Comparison of ENCODE assay signal across 9 mouse cellular contexts in the genomic region with DNA sequence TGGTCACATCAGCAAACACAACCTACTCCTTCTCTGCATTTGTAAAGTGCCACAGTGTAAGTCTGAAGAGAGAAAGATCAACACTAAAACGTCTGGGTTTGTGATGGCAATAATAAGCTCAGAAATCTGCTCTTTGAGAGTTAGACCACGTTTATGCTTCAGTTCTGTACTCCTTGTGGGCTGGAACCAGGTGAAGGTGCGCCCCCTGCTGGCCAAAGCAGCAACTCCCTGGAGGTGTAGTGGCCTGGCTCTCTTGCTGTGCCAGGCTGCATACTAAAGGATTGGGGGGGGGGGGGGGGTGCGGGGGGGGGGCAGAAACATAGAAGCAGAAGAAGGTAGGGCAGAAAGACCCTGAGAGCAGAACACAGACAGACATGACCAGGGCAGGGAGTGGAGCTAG. TPM values are rescaled to one million over a fixed set of nuclear protein-coding genes. Genes with fewer than 3 reads are reported as not detected.
DNase-seq lines count a peak whose midpoint lies in the region; ATAC-seq and TF ChIP-seq lines count a peak whose summit lies in the region.
"Had no signal": no experiment of that assay in that cellular context is flagged by ENCODE, and none has a peak within 500 bp of the region (broad histone marks: within the 10 kb centered on the region; RNA-seq: fewer than 3 reads in every experiment).

No protein-coding gene starts in this region.

- no peak overlapping the region for H3K9ac ChIP-seq in hindbrain, postnatal 0 days (replicated peaks; ENCODE audit: low read length)

- no peak overlapping the region for H3K27ac ChIP-seq in hindbrain, postnatal 0 days

- peak; percentile 71 for TF ChIP-seq CTCF in hindbrain, postnatal 0 days (IDR thresholded peaks at IDR 0.05; ENCODE audit: low read depth)

- no peak overlapping the region for H3K4me2 ChIP-seq in hindbrain, postnatal 0 days (ENCODE audit: low read depth, low read length)

- peak; percentile 65 for DNase-seq in adipocyte (ENCODE audit: low spot score)
- DNase-seq in gastrocnemius, postnatal 10 days, result peak; percentile 53
- DNase-seq in hindbrain, postnatal 0 days (ENCODE audit: low spot score), result peak; percentile 68
- DNase-seq in left cerebral cortex, adult 18-20 months (ENCODE audit: low spot score in 2 of 2), result peak; percentile 30 to 57
- DNase-seq in right cerebral cortex, adult 18-20 months, result peak; percentile 31
- DNase-seq in urinary bladder, postnatal 4 days (ENCODE audit: low spot score in 2 of 2), result peak; percentile 18 to 62

- ATAC-seq in common myeloid progenitor, adult 5-6 weeks (replicated peaks; ENCODE audit: low read depth, poor library complexity, severe bottlenecking), result peak; percentile 89
- peak; percentile 82 for ATAC-seq in hindbrain, postnatal 0 days
- peak; percentile 85 for ATAC-seq in megakaryocyte, adult 5-6 weeks (ENCODE audit: poor library complexity, severe bottlenecking)

- WGBS in hindbrain, postnatal 0 days, result 0% methylated on average over 4 of the region's 4 CpGs

- H3K4me1 ChIP-seq in hindbrain, postnatal 0 days (ENCODE audit: insufficient read depth, low read length), result no peaks in the 10 kb centered on the region

- H3K4me3 ChIP-seq in hindbrain, postnatal 0 days (ENCODE audit: low read length), result no peak overlapping the region

- H3K27me3 ChIP-seq in hindbrain, postnatal 0 days (ENCODE audit: insufficient read depth, low read length), result no peaks in the 10 kb centered on the region

- H3K36me3 ChIP-seq in hindbrain, postnatal 0 days (ENCODE audit: insufficient read depth, low read length), result no peaks in the 10 kb centered on the region

- no peaks in the 10 kb centered on the region for H3K9me3 ChIP-seq in hindbrain, postnatal 0 days (ENCODE audit: low read length)

RNA-seq across cellular contexts. Expression of gene Ang6, which starts 18.2 kb away (rescaled TPM):
- total RNA-seq in common myeloid progenitor, adult 5-6 weeks (2017), result not detected in 2 replicates
- total RNA-seq in gastrocnemius, postnatal 10 days (2021), result not detected
- total RNA-seq in hindbrain, postnatal 0 days (2014; rRNA removed), result not detected in 2 replicates
- not detected in 2 replicates for polyA plus RNA-seq in hindbrain, postnatal 0 days (2015; fragmentation: Nextera tagmentation; extraction: Ambion mirVana)
- not detected for total RNA-seq in left cerebral cortex, adult 18-20 months (2021)
- not detected in 2 replicates for total RNA-seq in megakaryocyte, adult 5-6 weeks (2015)
- not detected in 2 replicates for total RNA-seq in megakaryocyte, adult 5-6 weeks (2017)
- polyA plus RNA-seq: gonadal fat pad, adult 2 months had no signal

RNA-seq across cellular contexts. Expression of gene Ang5, which starts 27.0 kb away (rescaled TPM):
- total RNA-seq in common myeloid progenitor, adult 5-6 weeks (2017), result not detected in 2 replicates
- not detected for total RNA-seq in gastrocnemius, postnatal 10 days (2021)
- total RNA-seq in hindbrain, postnatal 0 days (2014; rRNA removed), result not detected in 2 replicates
- not detected in 2 replicates for polyA plus RNA-seq in hindbrain, postnatal 0 days (2015; fragmentation: Nextera tagmentation; extraction: Ambion mirVana)
- not detected for total RNA-seq in left cerebral cortex, adult 18-20 months (2021)
- not detected in 2 replicates for total RNA-seq in megakaryocyte, adult 5-6 weeks (2015)
- not detected in 2 replicates for total RNA-seq in megakaryocyte, adult 5-6 weeks (2017)
- polyA plus RNA-seq: gonadal fat pad, adult 2 months had no signal

RNA-seq across cellular contexts. Expression of gene Gm8113, which starts 58.7 kb away (rescaled TPM):
- 8.5 and 9.1 TPM in 2 replicates for total RNA-seq in common myeloid progenitor, adult 5-6 weeks (2017)
- total RNA-seq in gastrocnemius, postnatal 10 days (2021), result under 1 TPM in 1 of 2 experiments, not detected in 1; 0.14 TPM
- total RNA-seq in hindbrain, postnatal 0 days (2014; rRNA removed), result 1.2 and 1.3 TPM in 2 replicates
- polyA plus RNA-seq in hindbrain, postnatal 0 days (2015; fragmentation: Nextera tagmentation; extraction: Ambion mirVana), result 2.6 and 2.9 TPM in 2 replicates
- not detected for total RNA-seq in left cerebral cortex, adult 18-20 months (2021)
- total RNA-seq in megakaryocyte, adult 5-6 weeks (2015), result 28.5 and 30.3 TPM in 2 replicates
- total RNA-seq in megakaryocyte, adult 5-6 weeks (2017), result 24.9 and 28.7 TPM in 2 replicates
